Mouse (Mus musculus) midbrain, embryonic 16.5 days (tissue): Measurements from ENCODE around the gene Rdm1. TPM values are rescaled to one million over a fixed set of nuclear protein-coding genes. Genes with fewer than 3 reads are reported as not detected.
A peak's percentile ranks its signal among the peaks of the same experiment; 100 is the strongest.

Experiments used
- ATAC-seq: fragments of 200-750 bp; cut with Nextera tagmentation; 2 replicates; pipeline ENCODE4 v1.8.0; 2017; ENCODE audit warnings: moderate TSS enrichment
- H3K27ac ChIP-seq: fragments of 300-500 bp; sonication (generic); 2 replicates; pipeline ENCODE4 v1.5.1; 2014; ENCODE audit warnings: mild to moderate bottlenecking, low read length, mixed read lengths
- H3K27me3 ChIP-seq: fragments of 300-500 bp; sonication (generic); 2 replicates; pipeline ENCODE4 v1.6.1; 2014; ENCODE audit warnings: low read depth, low read length, mixed read lengths; ENCODE audit not compliant: control insufficient read depth, insufficient read depth
- H3K36me3 ChIP-seq: fragments of 300-500 bp; sonication (generic); 2 replicates; pipeline ENCODE4 v1.6.1; 2014; ENCODE audit warnings: mild to moderate bottlenecking, low read length, moderate library complexity, mixed read lengths; ENCODE audit not compliant: control insufficient read depth, insufficient read depth
- H3K4me1 ChIP-seq: fragments of 300-500 bp; sonication (generic); 2 replicates; pipeline ENCODE4 v1.6.1; 2014; ENCODE audit warnings: mild to moderate bottlenecking, low read length, mixed read lengths; ENCODE audit not compliant: control insufficient read depth, insufficient read depth
- H3K4me2 ChIP-seq: fragments of 300-500 bp; sonication (generic); 2 replicates; pipeline ENCODE4 v1.6.1; 2014; ENCODE audit warnings: mild to moderate bottlenecking, low read length, mixed read lengths
- H3K4me3 ChIP-seq: fragments of 300-500 bp; sonication (generic); 2 replicates; pipeline ENCODE4 v1.5.1; 2014; ENCODE audit warnings: low read depth, mild to moderate bottlenecking, low read length, moderate library complexity, mixed read lengths
- H3K9ac ChIP-seq: fragments of 300-500 bp; sonication (generic); 2 replicates; pipeline ENCODE4 v1.6.1; 2014; ENCODE audit warnings: low read depth, low read length, mixed read lengths
- H3K9me3 ChIP-seq: fragments of 300-500 bp; sonication (generic); replicated peaks from 2 replicates; pipeline ENCODE4 v1.6.1; 2014; ENCODE audit warnings: mild to moderate bottlenecking, low read length, mixed read lengths; ENCODE audit not compliant: control insufficient read depth, poor library complexity, severe bottlenecking
- WGBS: fragments of 180-500 bp; shearing (Covaris S2); extraction: QIAGEN DNeasy Blood & Tissue Kit; methylation state at CpG from one replicate; pipeline ENCODE4 v1.1.7; 2014; 5-methylcytosine and 5-hydroxymethylcytosine counted together
- polyA plus RNA-seq: library from polyadenylated mRNA; unstranded; fragments of >200 nt; fragmentation: Nextera tagmentation; extraction: Ambion mirVana; gene quantifications from 2 replicates; pipeline ENCODE4 v1.2.1, GENCODE M21; 2015

Gene Rdm1
- polyA plus RNA-seq, 1 experiment from 2014 or later, result 10.6 TPM

DNA sequence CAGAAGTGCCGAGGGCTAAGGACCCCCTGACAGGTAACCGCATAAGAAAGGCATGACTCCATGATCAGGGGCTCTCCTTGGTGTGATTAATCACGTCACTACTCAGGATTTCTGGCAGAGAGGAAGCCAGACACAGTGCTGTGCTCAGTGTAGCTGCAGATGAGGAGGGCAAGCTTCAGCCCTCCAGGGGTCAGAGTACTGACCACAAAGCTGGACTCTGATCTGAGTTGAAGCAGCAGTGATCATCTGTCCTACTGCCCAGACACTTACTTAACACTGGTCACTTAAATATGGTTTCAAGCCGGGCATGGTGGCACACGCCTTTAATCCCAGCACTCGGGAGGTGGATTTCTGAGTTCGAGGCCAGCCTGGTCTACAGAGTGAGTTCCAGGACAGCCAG, 34.2 kb downstream of the Rdm1 start:
- H3K9ac ChIP-seq, result no peak overlapping the region
- no peak overlapping the region for H3K4me3 ChIP-seq
- H3K36me3 ChIP-seq, result no peaks in the 10 kb centered on the region
- H3K27ac ChIP-seq, result no peak overlapping the region
- H3K9me3 ChIP-seq, result no peaks in the 10 kb centered on the region
- ATAC-seq, result no peak
- H3K4me2 ChIP-seq, result no peak overlapping the region
- WGBS, result 81% methylated on average over 7 of the region's 7 CpGs
- H3K27me3 ChIP-seq, result no peaks in the 10 kb centered on the region
- peaks cover 4% of the 10 kb centered on the region; the same call in 1 of the 2 replicates for H3K4me1 ChIP-seq

DNA sequence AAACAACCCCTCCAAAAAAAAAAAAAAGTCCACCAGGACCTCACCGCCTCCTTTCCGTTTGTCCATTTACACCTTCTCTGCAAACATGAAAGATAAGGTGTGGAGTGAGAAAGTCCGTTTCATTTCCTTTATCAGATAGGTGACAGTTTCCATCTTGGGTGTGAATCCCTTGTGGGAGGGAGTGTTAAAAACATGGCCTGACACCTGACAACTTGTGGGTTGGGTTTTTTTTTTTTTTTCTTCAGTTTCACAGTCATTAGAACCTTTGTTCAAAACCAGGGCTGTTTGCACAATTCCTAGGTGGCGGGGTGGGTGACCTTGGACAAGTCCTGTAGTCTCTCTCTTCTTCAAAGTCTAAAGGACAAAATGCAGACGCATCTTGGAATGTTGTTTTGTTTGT, 34.8 kb downstream of the Rdm1 start:
- ATAC-seq, result no peak
- Histone ChIP-seq H3K36me3 (no peaks in the 10 kb centered on the region), H3K27me3 (no peaks in the 10 kb centered on the region), H3K4me1 (peaks cover 6% of the 10 kb centered on the region; the same call in 1 of the 2 replicates), H3K27ac (no peak overlapping the region), H3K4me2 (no peak overlapping the region), H3K4me3 (no peak overlapping the region), H3K9ac (no peak overlapping the region), H3K9me3 (no peaks in the 10 kb centered on the region)
- 82% methylated on average over 5 of the region's 5 CpGs for WGBS

GRCm38 (mm10) chr11:101663229-101664027, 36.4 kb downstream of the Rdm1 start:
- no peak overlapping the region for H3K9ac ChIP-seq
- no peaks in the 10 kb centered on the region for H3K36me3 ChIP-seq
- no peaks in the 10 kb centered on the region for H3K9me3 ChIP-seq
- peaks cover 9% of the 10 kb centered on the region; the same call in 1 of the 2 replicates for H3K4me1 ChIP-seq
- no peak overlapping the region for H3K4me2 ChIP-seq
- no peak for ATAC-seq
- H3K27me3 ChIP-seq, result no peaks in the 10 kb centered on the region
- 74% methylated on average over 11 of the region's 11 CpGs for WGBS
- no peak overlapping the region for H3K27ac ChIP-seq
- no peak overlapping the region for H3K4me3 ChIP-seq

- peak; percentile 96 for ATAC-seq
- H3K9me3 ChIP-seq, result no peaks in the 10 kb centered on the region
- peak within 1 kb of the TSS; percentile 56 for H3K4me3 ChIP-seq
- H3K4me2 ChIP-seq, result peak within 1 kb of the TSS; percentile 83
- no peaks in the 10 kb centered on the region for H3K27me3 ChIP-seq
- H3K9ac ChIP-seq, result peak within 1 kb of the TSS; percentile 76
- H3K4me1 ChIP-seq, result peaks cover 9% of the 10 kb centered on the region; the same call in 1 of the 2 replicates
- no peaks in the 10 kb centered on the region for H3K36me3 ChIP-seq
- peak within 1 kb of the TSS; percentile 67 for H3K27ac ChIP-seq
- WGBS, result 7% methylated on average over 34 of the region's 34 CpGs
These were observed 38.0 kb downstream of the Rdm1 start, which contains the start of gene Arl4d for GRCm38 (mm10) chr11:101664825-101665635. TSS of gene Arl4d (plus strand) at chr11:101665541.

DNA sequence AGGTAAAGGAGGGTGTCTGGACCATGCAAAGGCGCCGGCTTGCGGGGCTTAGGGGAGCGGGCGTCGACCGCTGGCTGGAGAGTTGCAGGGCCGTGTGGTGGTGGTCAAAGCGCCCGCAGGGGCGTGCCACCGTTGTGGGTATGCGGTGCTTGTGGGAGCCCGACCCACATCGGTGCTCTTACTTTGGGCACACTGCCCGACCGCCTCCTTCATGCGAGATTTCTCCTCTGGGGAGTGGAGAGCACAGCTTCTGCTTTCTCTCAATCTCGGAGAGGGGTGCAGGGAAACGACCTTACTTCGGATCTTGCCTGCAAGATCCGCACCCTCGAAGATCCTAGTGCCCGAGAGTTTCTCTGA, 38.6 kb downstream of the Rdm1 start:
- Histone ChIP-seq H3K27me3 (no peaks in the 10 kb centered on the region), H3K9ac (peak overlapping the region; percentile 76), H3K9me3 (no peaks in the 10 kb centered on the region), H3K4me2 (peak overlapping the region; percentile 83), H3K27ac (peak overlapping the region; percentile 67), H3K4me1 (peaks cover 9% of the 10 kb centered on the region; the same call in 1 of the 2 replicates), H3K36me3 (no peaks in the 10 kb centered on the region), H3K4me3 (peak overlapping the region; percentile 56)
- WGBS, result 2% methylated on average over 24 of the region's 24 CpGs
- no peak; the same call in 1 of the 2 replicates for ATAC-seq

GRCm38 (mm10) chr11:101666626-101667345, 39.8 kb downstream of the Rdm1 start:
- Histone ChIP-seq H3K36me3 (no peaks in the 10 kb centered on the region), H3K9me3 (no peaks in the 10 kb centered on the region), H3K4me1 (peaks cover 9% of the 10 kb centered on the region; the same call in 1 of the 2 replicates), H3K4me3 (no peak overlapping the region), H3K4me2 (peak overlapping the region; percentile 23; the same call in 1 of the 2 replicates), H3K27ac (no peak overlapping the region), H3K9ac (no peak overlapping the region), H3K27me3 (no peaks in the 10 kb centered on the region)
- no peak for ATAC-seq
- 82% methylated on average over 28 of the region's 28 CpGs for WGBS

GRCm38 (mm10) chr11:101667871-101668532, 41.0 kb downstream of the Rdm1 start:
- no peaks in the 10 kb centered on the region for H3K9me3 ChIP-seq
- H3K9ac ChIP-seq, result no peak overlapping the region
- H3K4me3 ChIP-seq, result no peak overlapping the region
- peaks cover 9% of the 10 kb centered on the region; the same call in 1 of the 2 replicates for H3K4me1 ChIP-seq
- ATAC-seq, result no peak
- no peaks in the 10 kb centered on the region for H3K36me3 ChIP-seq
- 69% methylated on average over 14 of the region's 14 CpGs for WGBS
- H3K4me2 ChIP-seq, result peak overlapping the region; percentile 15
- H3K27me3 ChIP-seq, result no peaks in the 10 kb centered on the region
- no peak overlapping the region for H3K27ac ChIP-seq

- Histone ChIP-seq H3K27me3 (no peaks in the 10 kb centered on the region), H3K4me1 (peaks cover 9% of the 10 kb centered on the region; the same call in 1 of the 2 replicates), H3K4me3 (no peak overlapping the region), H3K27ac (no peak overlapping the region), H3K36me3 (no peaks in the 10 kb centered on the region), H3K9me3 (no peaks in the 10 kb centered on the region), H3K9ac (no peak overlapping the region; the same call in 1 of the 2 replicates), H3K4me2 (peak overlapping the region; percentile 15)
- no peak for ATAC-seq
- 42% methylated on average over 13 of the region's 13 CpGs for WGBS
These were observed 41.7 kb downstream of the Rdm1 start for GRCm38 (mm10) chr11:101668546-101669261.
